Mouse (Mus musculus): ENCODE measurements at regions not wholly inside any gene's neighbourhood (a gene's known extent, or its start where the extent isn't known, plus 50 kb on each side); places are given as distances from the start of the nearest gene placed in this dataset.
"Not testable (repeated sequence)": the region's sequence is repeated elsewhere in the genome, so short reads cannot be mapped to it uniquely, and the experiment has no call there.

GRCm38 (mm10) chr10:119128035-119128434 lies 111.8 kb downstream of the Cand1 start:
- H3K27me3 ChIP-seq (ENCODE audit: insufficient read depth, low read length) = peaks cover 2% of the 10 kb centered on the region; the same call in 1 of the 2 replicates
- H3K36me3 ChIP-seq (ENCODE audit: insufficient read depth, low read length) = no peaks in the 10 kb centered on the region
- H3K4me1 ChIP-seq (replicated peaks; ENCODE audit: low read depth, low read length) = peaks cover 29% of the 10 kb centered on the region
- H3K9me3 ChIP-seq (ENCODE audit: low read length) = peaks cover under 1% of the 10 kb centered on the region; the same call in 1 of the 2 replicates
- TF ChIP-seq NANOG (IDR thresholded peaks at IDR 0.05; ENCODE audit: borderline replicate concordance, low read length) = no peak
- no peak for TF ChIP-seq CTCF (conservative IDR thresholded peaks at IDR 0.05; ENCODE audit: low read length)
- no peak for TF ChIP-seq POU5F1 (IDR thresholded peaks at IDR 0.05; ENCODE audit: borderline replicate concordance, low read length)
- H3K4me3 ChIP-seq (replicated peaks; ENCODE audit: low read length) = no peak overlapping the region

DNA sequence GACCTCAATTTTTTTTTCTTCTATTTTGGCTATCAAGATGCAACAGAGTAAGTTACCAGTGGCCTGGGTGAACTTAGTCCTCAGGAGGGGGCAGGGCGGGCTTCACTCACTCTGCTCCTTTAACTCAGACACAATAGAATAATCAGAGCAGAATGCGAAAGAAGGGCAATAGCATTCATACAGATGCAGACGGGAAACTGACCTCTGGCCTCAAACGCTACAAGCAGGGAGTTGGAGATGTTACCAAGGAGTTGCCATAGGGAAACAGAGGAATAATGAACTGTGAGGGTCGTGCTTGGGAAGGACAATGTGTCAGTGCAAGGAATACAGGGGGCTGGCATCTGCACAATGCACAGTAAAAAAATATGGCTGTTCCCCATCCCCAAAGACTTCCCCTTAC lies 116.3 kb downstream of the Cand1 start:
- Histone ChIP-seq H3K9me3 (ENCODE audit: low read length) (peaks cover 9% of the 10 kb centered on the region), H3K36me3 (ENCODE audit: insufficient read depth, low read length) (no peaks in the 10 kb centered on the region), H3K27me3 (ENCODE audit: insufficient read depth, low read length) (0 out of 2 replicates have a peak, but pooled peaks cover 2% of the 10 kb centered on the region), H3K4me3 (replicated peaks; ENCODE audit: low read length) (no peak overlapping the region), H3K4me1 (replicated peaks; ENCODE audit: low read depth, low read length) (peaks cover 19% of the 10 kb centered on the region)
- no peak for TF ChIP-seq NANOG (IDR thresholded peaks at IDR 0.05; ENCODE audit: borderline replicate concordance, low read length)
- TF ChIP-seq POU5F1 (IDR thresholded peaks at IDR 0.05; ENCODE audit: borderline replicate concordance, low read length) = no peak
- no peak for TF ChIP-seq CTCF (conservative IDR thresholded peaks at IDR 0.05; ENCODE audit: low read length)

- TF ChIP-seq NANOG (IDR thresholded peaks at IDR 0.05; ENCODE audit: borderline replicate concordance, low read length) (no peak), CTCF (conservative IDR thresholded peaks at IDR 0.05; ENCODE audit: low read length) (no peak), POU5F1 (IDR thresholded peaks at IDR 0.05; ENCODE audit: borderline replicate concordance, low read length) (no peak)
- Histone ChIP-seq H3K4me3 (replicated peaks; ENCODE audit: low read length) (no peak overlapping the region), H3K36me3 (ENCODE audit: insufficient read depth, low read length) (no peaks in the 10 kb centered on the region), H3K4me1 (replicated peaks; ENCODE audit: low read depth, low read length) (peaks cover 19% of the 10 kb centered on the region), H3K9me3 (ENCODE audit: low read length) (peaks cover 9% of the 10 kb centered on the region), H3K27me3 (ENCODE audit: insufficient read depth, low read length) (0 out of 2 replicates have a peak, but pooled peaks cover 2% of the 10 kb centered on the region)
Observed at GRCm38 (mm10) chr10:119122347-119122746, 117.5 kb downstream of the Cand1 start.

- TF ChIP-seq CTCF (conservative IDR thresholded peaks at IDR 0.05; ENCODE audit: low read length) (no peak), POU5F1 (IDR thresholded peaks at IDR 0.05; ENCODE audit: borderline replicate concordance, low read length) (no peak), NANOG (IDR thresholded peaks at IDR 0.05; ENCODE audit: borderline replicate concordance, low read length) (no peak)
- Histone ChIP-seq H3K4me1 (replicated peaks; ENCODE audit: low read depth, low read length) (peaks cover 22% of the 10 kb centered on the region), H3K4me3 (replicated peaks; ENCODE audit: low read length) (no peak overlapping the region), H3K36me3 (ENCODE audit: insufficient read depth, low read length) (no peaks in the 10 kb centered on the region), H3K27me3 (ENCODE audit: insufficient read depth, low read length) (0 out of 2 replicates have a peak, but pooled peaks cover 2% of the 10 kb centered on the region), H3K9me3 (ENCODE audit: low read length) (peaks cover 9% of the 10 kb centered on the region)
Observed at GRCm38 (mm10) chr10:119121575-119121974, 118.3 kb downstream of the Cand1 start.

DNA sequence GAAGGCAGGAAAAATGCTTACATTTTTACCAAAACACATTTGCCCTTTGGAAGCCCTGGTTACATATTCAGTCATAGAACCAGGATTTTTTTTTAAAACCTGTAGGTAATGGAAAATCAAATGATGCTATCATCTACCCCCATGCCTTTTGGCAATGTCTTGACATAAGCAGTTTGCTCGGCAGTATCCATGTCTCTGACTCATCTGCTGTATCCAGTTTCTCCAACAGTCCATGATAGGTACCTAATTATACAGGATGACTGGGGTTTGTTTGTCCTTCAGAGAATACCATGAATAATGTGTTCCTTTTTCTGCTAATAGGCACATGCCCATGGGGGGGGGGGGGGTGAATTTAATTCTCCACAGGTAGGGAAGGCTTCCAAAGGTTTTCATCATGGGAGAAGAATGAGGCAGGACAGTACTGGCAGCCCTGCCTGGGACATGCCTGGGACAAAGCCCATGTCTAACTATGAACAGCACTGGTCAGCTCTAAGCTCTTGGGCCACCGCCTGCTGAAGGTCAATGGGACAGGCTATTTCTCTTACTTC lies 122.9 kb downstream of the Cand1 start:
- no peak for TF ChIP-seq NANOG (IDR thresholded peaks at IDR 0.05; ENCODE audit: borderline replicate concordance, low read length)
- TF ChIP-seq CTCF (conservative IDR thresholded peaks at IDR 0.05; ENCODE audit: low read length) = no peak
- no peak for TF ChIP-seq POU5F1 (IDR thresholded peaks at IDR 0.05; ENCODE audit: borderline replicate concordance, low read length)
- peaks cover 26% of the 10 kb centered on the region for H3K4me1 ChIP-seq (replicated peaks; ENCODE audit: low read depth, low read length)
- 0 out of 2 replicates have a peak, but pooled peaks cover 2% of the 10 kb centered on the region for H3K27me3 ChIP-seq (ENCODE audit: insufficient read depth, low read length)

GRCm38 (mm10) chr10:119115200-119115599 lies 124.7 kb downstream of the Cand1 start:
- peaks cover 26% of the 10 kb centered on the region for H3K4me1 ChIP-seq (replicated peaks; ENCODE audit: low read depth, low read length)
- not testable (repeated sequence) for H3K4me3 ChIP-seq (replicated peaks; ENCODE audit: low read length); H3K9me3 ChIP-seq (ENCODE audit: low read length); H3K36me3 ChIP-seq (ENCODE audit: insufficient read depth, low read length); H3K27me3 ChIP-seq (ENCODE audit: insufficient read depth, low read length)

More for the DNA sequence above, 122.9 kb downstream of the Cand1 start:
- Histone ChIP-seq H3K36me3 (ENCODE audit: insufficient read depth, low read length) (no peaks in the 10 kb centered on the region), H3K9me3 (ENCODE audit: low read length) (no peaks in the 10 kb centered on the region), H3K4me3 (replicated peaks; ENCODE audit: low read length) (no peak overlapping the region)

DNA sequence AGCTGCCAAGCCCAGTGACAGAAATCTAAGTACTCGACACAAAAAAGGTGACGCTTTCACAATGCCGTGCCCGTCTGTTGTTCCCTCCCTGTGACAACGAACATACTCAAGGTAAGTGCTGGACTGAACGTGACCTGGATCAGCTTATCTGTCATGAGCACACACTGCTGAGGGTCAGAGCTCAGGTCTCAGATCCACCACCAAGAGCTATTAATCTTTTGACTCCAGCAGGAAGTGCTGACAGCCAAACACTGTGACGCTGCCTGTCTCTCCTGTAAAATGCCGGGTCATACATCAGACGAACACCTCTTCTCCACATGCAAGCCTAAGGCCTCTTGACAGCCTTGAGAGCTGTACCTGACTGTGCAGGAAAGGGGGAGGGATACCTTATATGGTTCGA lies 125.2 kb downstream of the Cand1 start:
- Histone ChIP-seq H3K4me1 (replicated peaks; ENCODE audit: low read depth, low read length) (peaks cover 30% of the 10 kb centered on the region), H3K4me3 (replicated peaks; ENCODE audit: low read length) (no peak overlapping the region), H3K9me3 (ENCODE audit: low read length) (no peaks in the 10 kb centered on the region), H3K27me3 (ENCODE audit: insufficient read depth, low read length) (0 out of 2 replicates have a peak, but pooled peaks cover 2% of the 10 kb centered on the region), H3K36me3 (ENCODE audit: insufficient read depth, low read length) (no peaks in the 10 kb centered on the region)
- TF ChIP-seq NANOG (IDR thresholded peaks at IDR 0.05; ENCODE audit: borderline replicate concordance, low read length) (no peak), POU5F1 (IDR thresholded peaks at IDR 0.05; ENCODE audit: borderline replicate concordance, low read length) (no peak), CTCF (conservative IDR thresholded peaks at IDR 0.05; ENCODE audit: low read length) (no peak)

GRCm38 (mm10) chr10:119111886-119112285 lies 128.0 kb downstream of the Cand1 start:
- Histone ChIP-seq H3K27me3 (ENCODE audit: insufficient read depth, low read length) (no peaks in the 10 kb centered on the region), H3K36me3 (ENCODE audit: insufficient read depth, low read length) (no peaks in the 10 kb centered on the region), H3K9me3 (ENCODE audit: low read length) (no peaks in the 10 kb centered on the region), H3K4me3 (replicated peaks; ENCODE audit: low read length) (no peak overlapping the region), H3K4me1 (replicated peaks; ENCODE audit: low read depth, low read length) (peaks cover 53% of the 10 kb centered on the region)
- TF ChIP-seq NANOG (IDR thresholded peaks at IDR 0.05; ENCODE audit: borderline replicate concordance, low read length) (no peak), CTCF (conservative IDR thresholded peaks at IDR 0.05; ENCODE audit: low read length) (no peak), POU5F1 (IDR thresholded peaks at IDR 0.05; ENCODE audit: borderline replicate concordance, low read length) (no peak)

DNA sequence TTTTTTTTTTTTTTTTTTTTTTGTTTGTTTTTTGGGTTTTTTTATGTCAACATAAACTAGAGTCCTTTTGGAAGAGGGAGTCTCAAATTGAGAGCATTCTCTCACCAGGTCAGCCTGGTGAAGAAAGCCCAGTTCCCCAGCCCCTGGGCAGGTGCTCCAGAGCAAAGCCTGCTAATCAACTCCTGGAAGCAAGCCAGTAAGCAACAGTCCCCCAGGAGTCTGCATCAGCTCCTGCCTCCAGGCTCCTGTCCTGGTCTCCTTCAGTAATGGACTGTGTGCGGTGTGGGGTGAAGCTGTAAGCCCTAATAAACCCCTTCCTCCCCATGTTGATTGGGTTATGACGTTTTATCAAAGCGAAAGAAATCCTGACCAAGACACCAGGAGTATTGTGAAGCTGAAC lies 128.4 kb downstream of the Cand1 start:
- no peaks in the 10 kb centered on the region for H3K36me3 ChIP-seq (ENCODE audit: insufficient read depth, low read length)
- no peaks in the 10 kb centered on the region for H3K27me3 ChIP-seq (ENCODE audit: insufficient read depth, low read length)
- H3K9me3 ChIP-seq (ENCODE audit: low read length) = no peaks in the 10 kb centered on the region
- no peak overlapping the region for H3K4me3 ChIP-seq (replicated peaks; ENCODE audit: low read length)
- TF ChIP-seq POU5F1 (IDR thresholded peaks at IDR 0.05; ENCODE audit: borderline replicate concordance, low read length) (no peak), NANOG (IDR thresholded peaks at IDR 0.05; ENCODE audit: borderline replicate concordance, low read length) (no peak), CTCF (conservative IDR thresholded peaks at IDR 0.05; ENCODE audit: low read length) (no peak)
- H3K4me1 ChIP-seq (replicated peaks; ENCODE audit: low read depth, low read length) = peaks cover 53% of the 10 kb centered on the region

Measured in E14TG2a.4 (cell line).